Comparison of ENCODE assay signal across 26 mouse cellular contexts in the genomic region with DNA sequence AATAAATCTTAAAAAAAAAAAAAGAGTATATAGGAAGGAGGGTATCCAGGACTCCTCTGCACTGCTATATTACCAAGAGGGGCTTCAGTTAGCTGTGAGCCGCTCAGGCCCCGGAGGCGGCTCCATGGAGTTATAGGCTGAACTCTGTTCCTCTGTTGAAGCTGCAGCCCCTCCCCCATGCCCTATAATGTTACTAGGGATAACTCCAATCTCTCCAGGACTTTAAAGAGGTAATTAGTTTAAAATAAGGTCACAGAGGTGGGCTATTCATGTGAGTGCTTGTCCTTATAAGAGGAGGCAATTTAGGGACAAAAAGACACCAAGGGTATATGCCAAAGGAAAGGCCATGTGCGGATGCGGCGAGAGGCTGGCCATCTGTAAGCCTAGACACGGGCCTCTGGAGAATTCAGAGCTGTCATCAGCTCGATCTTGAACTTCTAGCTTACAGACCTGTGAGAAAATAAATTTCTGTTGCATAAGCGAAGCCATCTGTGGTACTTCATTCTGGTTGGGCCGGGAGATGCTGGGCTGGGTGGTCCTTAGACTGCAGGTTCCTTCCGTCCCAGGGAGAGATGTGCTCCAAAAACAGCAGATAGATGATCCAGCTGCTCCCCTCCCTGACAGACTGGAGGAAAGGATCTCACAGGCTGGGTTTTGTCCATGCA.
DNase-seq lines count a peak whose midpoint lies in the region; ATAC-seq lines count a peak whose summit lies in the region.
"Had no signal": no experiment of that assay in that cellular context is flagged by ENCODE, and none has a peak within 500 bp of the region (broad histone marks: within the 10 kb centered on the region; RNA-seq: fewer than 3 reads in every experiment).

No protein-coding gene starts in this region.

- H3K4me2 ChIP-seq in midbrain, embryonic 13.5 days (replicated peaks), result no peak overlapping the region
- H3K4me2 ChIP-seq: heart, embryonic 11.5 days; liver, embryonic 11.5 days; neural tube, embryonic 13.5 days had no signal

- H3K36me3 ChIP-seq in midbrain, embryonic 10.5 days, result no peaks in the 10 kb centered on the region
- no peaks in the 10 kb centered on the region for H3K36me3 ChIP-seq in midbrain, embryonic 13.5 days
- H3K36me3 ChIP-seq: limb, embryonic 12.5 days; neural tube, embryonic 13.5 days had no signal

- peak; percentile 54 for DNase-seq in embryo, embryonic 10.5 days (ENCODE audit: low spot score)
- DNase-seq in embryo, embryonic 10 days (ENCODE audit: low spot score), result no peak
- DNase-seq in heart, adult 9 months (ENCODE audit: low spot score in 2 of 2), result peak; percentile 10 to 39
- no peak for DNase-seq in heart, postnatal 25 days (ENCODE audit: low spot score)
- no peak for DNase-seq in midbrain, embryonic 10.5 days (ENCODE audit: low spot score)
- DNase-seq in mesoderm, embryonic 11.5 days (ENCODE audit: low read depth, low spot score), result peak; percentile 62
- DNase-seq in adrenal gland, postnatal 10 days, result no peak
- DNase-seq: adrenal gland, postnatal 14 days; cerebellum, adult 9-10 months; gastrocnemius, adult 2 months; kidney, adult 9 months; kidney, postnatal 25 days; liver, postnatal 0 days; lung, postnatal 10 days; midbrain, embryonic 14.5 days; retina, postnatal 1 day; thymus, postnatal 14 days had no signal

- no peak for ATAC-seq in midbrain, embryonic 13.5 days
- ATAC-seq: activated CD4-positive, CD25-positive, alpha-beta regulatory T cell, adult 4 months; hindbrain, postnatal 0 days; intestine, embryonic 16.5 days; liver, postnatal 0 days had no signal

- H3K9ac ChIP-seq in midbrain, embryonic 13.5 days (replicated peaks), result no peak overlapping the region; the same call in 1 of the 2 replicates
- H3K9ac ChIP-seq: liver, postnatal 0 days; neural tube, embryonic 13.5 days had no signal

- 82% methylated on average over 11 of the region's 11 CpGs for WGBS in midbrain, embryonic 10.5 days
- WGBS in midbrain, embryonic 13.5 days, result 65% methylated on average over 11 of the region's 11 CpGs

- intact Hi-C loops in heart, postnatal 25 days (cut with DNase I), result no loop called here

- H3K4me3 ChIP-seq in midbrain, embryonic 10.5 days, result no peak overlapping the region
- H3K4me3 ChIP-seq in midbrain, embryonic 13.5 days (replicated peaks), result no peak overlapping the region
- H3K4me3 ChIP-seq: gastrocnemius, adult 2 months; layer of hippocampus, adult 2 months; limb, embryonic 12.5 days; neural tube, embryonic 13.5 days had no signal

- no peaks in the 10 kb centered on the region for H3K9me3 ChIP-seq in midbrain, embryonic 10.5 days (replicated peaks)
- H3K9me3 ChIP-seq in midbrain, embryonic 13.5 days, result no peaks in the 10 kb centered on the region
- H3K9me3 ChIP-seq: limb, embryonic 12.5 days; neural tube, embryonic 13.5 days had no signal

- H3K4me1 ChIP-seq in midbrain, embryonic 10.5 days, result peaks cover 57% of the 10 kb centered on the region
- peaks cover 62% of the 10 kb centered on the region for H3K4me1 ChIP-seq in midbrain, embryonic 13.5 days (replicated peaks)

- no peaks in the 10 kb centered on the region for H3K27me3 ChIP-seq in midbrain, embryonic 10.5 days (ENCODE audit: low read depth, poor library complexity, severe bottlenecking)
- H3K27me3 ChIP-seq in midbrain, embryonic 13.5 days, result peaks cover 6% of the 10 kb centered on the region; the same call in 1 of the 2 replicates
- H3K27me3 ChIP-seq: limb, embryonic 12.5 days had no signal

- H3K27ac ChIP-seq in midbrain, embryonic 10.5 days (replicated peaks), result 0 out of 2 replicates have a peak overlapping the region, but pooled peaks have one; percentile 20
- no peak overlapping the region for H3K27ac ChIP-seq in midbrain, embryonic 13.5 days
- H3K27ac ChIP-seq: gastrocnemius, adult 2 months; hindbrain, postnatal 0 days; layer of hippocampus, adult 2 months; neural tube, embryonic 13.5 days had no signal

Comparison
In these comparisons a context has a peak if more than half of its experiments do, and no peak if none do; other contexts are left out.
1. DNase-seq: peak in embryo, embryonic 10.5 days (single experiment), heart, adult 9 months (2 of 2) and mesoderm, embryonic 11.5 days (single experiment); none in embryo, embryonic 10 days (single experiment), heart, postnatal 25 days (single experiment), midbrain, embryonic 10.5 days (single experiment) and adrenal gland, postnatal 10 days (single experiment).